Mouse (Mus musculus): ENCODE results near the gene Gm10330.
"Not testable (repeated sequence)": the region's sequence is repeated elsewhere in the genome, so short reads cannot be mapped to it uniquely, and the experiment has no call there.

Gm10330 gene

DNA sequence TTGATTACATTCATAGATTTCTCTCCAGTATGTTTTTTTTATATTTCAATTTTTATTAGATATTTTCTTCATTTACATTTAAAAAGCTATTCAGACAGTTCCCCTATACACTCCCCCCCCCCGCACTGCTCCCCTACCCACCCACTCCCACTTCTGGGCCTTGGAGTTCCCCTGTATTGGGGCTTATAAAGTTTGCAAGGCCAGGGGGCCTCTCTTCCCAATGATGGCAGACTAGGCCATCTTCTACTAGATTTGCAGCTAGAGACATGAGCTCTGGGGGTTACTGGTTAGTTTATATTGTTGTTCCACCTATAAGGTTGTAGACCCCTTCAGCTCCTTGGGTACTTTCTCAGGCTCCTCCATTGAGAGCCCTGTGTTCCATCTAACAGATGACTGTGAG, at the start of gene Gm10330:
Gene Gm10330 (minus strand): TSS at position 101 of the 400 bp plus-strand sequence.
- not testable (repeated sequence) for DNase-seq (ENCODE audit: low read depth)

DNA sequence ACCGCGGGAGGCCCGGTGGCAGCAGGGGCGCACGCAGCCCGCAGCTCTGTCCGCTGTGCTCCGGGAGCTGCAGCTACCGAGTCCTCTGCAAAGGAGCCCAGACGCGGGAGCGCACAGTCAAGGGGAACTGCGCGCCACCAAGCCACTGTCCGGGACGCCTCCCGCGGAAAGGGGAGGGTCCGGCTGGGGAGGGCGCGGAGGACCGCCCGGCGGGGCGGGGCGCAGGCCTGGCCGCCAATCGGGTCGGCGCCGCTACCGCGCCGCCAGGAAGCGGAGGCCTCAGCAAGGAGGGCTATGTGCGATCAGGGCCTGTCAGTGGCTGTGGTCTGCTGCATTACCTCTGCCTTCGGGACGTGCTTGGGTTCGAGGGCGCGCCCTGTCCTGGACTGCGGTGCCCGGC, 20.7 kb upstream of the Gm10330 start:
- DNase-seq (ENCODE audit: low read depth), result not testable (repeated sequence)

GRCm38 (mm10) chr12:23800366-23800765, 20.3 kb upstream of the Gm10330 start:
- not testable (repeated sequence) for DNase-seq (ENCODE audit: low read depth)
